Mouse (Mus musculus) C2C12 (cell line): ENCODE measurements at regions not wholly inside any gene's neighbourhood (a gene's known extent, or its start where the extent isn't known, plus 50 kb on each side); places are given as distances from the start of the nearest gene placed in this dataset.

ENCODE experiments used
- H3K27me3 ChIP-seq: one replicate; pipeline ENCODE4 v1.6.1; 2011; ENCODE audit not compliant: control insufficient read depth, insufficient read depth, insufficient read length
- H3K36me3 ChIP-seq: one replicate; pipeline ENCODE4 v1.6.1; 2011; ENCODE audit not compliant: control insufficient read depth, insufficient read depth
- H3K4me3 ChIP-seq: one replicate; pipeline ENCODE4 v1.5.1; 2011; ENCODE audit warnings: mild to moderate bottlenecking, control low read depth; ENCODE audit not compliant: poor library complexity, insufficient read depth, severe bottlenecking
- H3K79me2 ChIP-seq: one replicate; pipeline ENCODE4 v1.6.1; 2011; ENCODE audit not compliant: control insufficient read depth, insufficient read depth
- H3K79me3 ChIP-seq: one replicate; pipeline ENCODE4 v1.6.1; 2011; ENCODE audit warnings: low read depth, control low read depth
- H3ac ChIP-seq: one replicate; pipeline ENCODE3; 2011; ENCODE audit warnings: low read depth; ENCODE audit not compliant: control insufficient read depth, insufficient read length
- CEBPB ChIP-seq: IDR thresholded peaks from one replicate; pipeline ENCODE4 v1.6.1; 2011; ENCODE audit warnings: low read depth, mild to moderate bottlenecking, control low read depth, moderate library complexity
- CTCF ChIP-seq: IDR thresholded peaks from one replicate; pipeline ENCODE4 v1.5.1; 2011; ENCODE audit not compliant: control insufficient read depth, insufficient read depth, insufficient read length
- FOSL1 ChIP-seq: IDR thresholded peaks from one replicate; pipeline ENCODE4 v1.8.0; 2011; ENCODE audit warnings: mild to moderate bottlenecking, low read length; ENCODE audit not compliant: poor library complexity, insufficient read depth, severe bottlenecking
- MAX ChIP-seq: IDR thresholded peaks from one replicate; pipeline ENCODE4 v1.6.1; 2011; ENCODE audit warnings: mild to moderate bottlenecking, control low read depth
- MYOD1 ChIP-seq: IDR thresholded peaks from one replicate; pipeline ENCODE4 v1.6.1; 2011; ENCODE audit warnings: low read depth; ENCODE audit not compliant: control insufficient read depth, insufficient read length
- MYOG ChIP-seq: IDR thresholded peaks from one replicate; pipeline ENCODE4 v1.6.1; 2011; ENCODE audit not compliant: control insufficient read depth, insufficient read length; ENCODE audit errors: extremely low read depth
- USF1 ChIP-seq: IDR thresholded peaks from one replicate; pipeline ENCODE4 v1.6.1; 2011; ENCODE audit warnings: low read depth, mild to moderate bottlenecking, control low read depth, moderate library complexity

GRCm38 (mm10) chr16:66000728-66001273 is 185.7 kb downstream of the Vgll3 start:
- Histone ChIP-seq H3K4me3 (no peak overlapping the region), H3K36me3 (no peaks in the 10 kb centered on the region), H3K79me2 (no peaks in the 10 kb centered on the region), H3K79me3 (no peaks in the 10 kb centered on the region), H3K27me3 (no peaks in the 10 kb centered on the region), H3ac (no peak overlapping the region)
- no peak for TF ChIP-seq CTCF
- TF ChIP-seq USF1, result no peak
- no peak for TF ChIP-seq FOSL1
- no peak for TF ChIP-seq MYOG
- TF ChIP-seq MAX, result no peak
- no peak for TF ChIP-seq MYOD1
- TF ChIP-seq CEBPB, result no peak

DNA sequence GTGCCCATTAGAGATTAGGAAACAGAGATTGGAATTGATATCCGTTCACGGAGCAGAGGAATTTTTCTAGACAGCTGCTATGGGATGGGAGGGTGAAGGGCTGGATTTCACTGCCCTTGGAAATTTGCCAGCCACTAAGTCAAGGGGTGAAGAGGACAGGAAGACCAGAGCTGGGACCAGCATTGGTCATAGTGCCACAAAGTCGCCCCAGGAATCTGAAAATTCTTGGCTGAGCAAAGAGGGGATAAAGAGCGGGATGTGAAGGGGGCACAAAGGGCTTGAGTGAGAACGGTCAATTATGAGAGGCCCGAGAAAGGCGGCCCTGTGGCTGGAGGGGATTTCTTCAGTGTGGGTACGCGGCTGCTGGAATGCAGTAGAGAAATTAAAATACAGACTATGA is 189.6 kb downstream of the Vgll3 start:
- no peak for TF ChIP-seq CEBPB
- TF ChIP-seq MYOD1, result no peak
- TF ChIP-seq CTCF, result no peak
- TF ChIP-seq MAX, result no peak
- Histone ChIP-seq H3ac (no peak overlapping the region), H3K79me3 (no peaks in the 10 kb centered on the region), H3K27me3 (no peaks in the 10 kb centered on the region), H3K79me2 (no peaks in the 10 kb centered on the region), H3K36me3 (no peaks in the 10 kb centered on the region), H3K4me3 (no peak overlapping the region)

- no peak overlapping the region for H3ac ChIP-seq
- no peaks in the 10 kb centered on the region for H3K79me2 ChIP-seq
- H3K36me3 ChIP-seq, result no peaks in the 10 kb centered on the region
- H3K79me3 ChIP-seq, result no peaks in the 10 kb centered on the region
- no peaks in the 10 kb centered on the region for H3K27me3 ChIP-seq
- no peak overlapping the region for H3K4me3 ChIP-seq
- TF ChIP-seq FOSL1 (no peak), CTCF (no peak), MAX (no peak), USF1 (no peak), CEBPB (no peak), MYOG (no peak), MYOD1 (no peak)
Observed at GRCm38 (mm10) chr16:66005954-66006580, 191.0 kb downstream of the Vgll3 start.

DNA sequence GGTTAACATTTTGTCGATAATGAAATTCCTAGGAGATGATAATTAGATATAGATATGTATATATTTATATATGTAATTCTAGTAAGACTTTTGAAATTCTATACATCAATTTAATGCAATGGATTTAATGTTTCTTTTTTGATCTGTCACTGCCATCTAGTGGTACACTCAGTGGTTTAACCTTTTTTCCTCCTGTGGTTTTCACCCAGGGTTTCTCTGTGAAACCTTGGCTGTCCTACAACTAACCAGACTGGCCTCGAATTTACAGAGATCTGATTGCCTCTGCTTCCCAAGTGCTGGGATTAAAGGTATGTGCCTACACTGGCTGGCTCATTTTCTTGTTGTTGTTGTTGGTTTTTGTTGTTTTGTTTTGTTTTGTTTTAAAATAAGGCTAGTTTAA is 198.6 kb downstream of the Vgll3 start:
- no peaks in the 10 kb centered on the region for H3K27me3 ChIP-seq
- H3K79me2 ChIP-seq, result no peaks in the 10 kb centered on the region
- H3K4me3 ChIP-seq, result no peak overlapping the region
- H3K79me3 ChIP-seq, result no peaks in the 10 kb centered on the region
- no peak overlapping the region for H3ac ChIP-seq
- H3K36me3 ChIP-seq, result no peaks in the 10 kb centered on the region
- no peak for TF ChIP-seq USF1

GRCm38 (mm10) chr16:66014861-66015602 is 200.0 kb downstream of the Vgll3 start:
- no peaks in the 10 kb centered on the region for H3K27me3 ChIP-seq

DNA sequence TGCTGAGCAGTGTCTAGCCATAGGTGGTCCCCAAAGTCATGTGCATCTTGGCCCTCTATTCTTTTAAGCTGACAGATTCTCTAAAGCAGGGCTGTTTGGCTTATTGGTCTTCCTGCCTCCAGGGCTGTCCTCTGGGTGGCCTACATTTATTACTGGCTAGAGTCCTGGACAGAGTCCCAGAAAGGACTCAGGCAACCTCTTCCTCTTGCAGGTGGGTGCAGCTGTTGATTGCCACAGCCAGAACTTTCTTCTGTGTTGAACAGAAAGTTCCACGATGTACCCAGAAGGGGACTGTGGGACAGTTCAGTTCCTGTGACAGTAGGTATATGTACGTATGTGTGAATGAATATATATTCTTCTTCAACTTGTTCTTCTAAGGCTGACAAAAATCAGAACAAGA is 202.0 kb downstream of the Vgll3 start:
- H3K27me3 ChIP-seq, result no peaks in the 10 kb centered on the region
- no peaks in the 10 kb centered on the region for H3K79me2 ChIP-seq
- H3ac ChIP-seq, result no peak overlapping the region
- no peaks in the 10 kb centered on the region for H3K36me3 ChIP-seq
- H3K4me3 ChIP-seq, result no peak overlapping the region
- TF ChIP-seq MAX (no peak), MYOD1 (no peak), USF1 (no peak), CTCF (no peak), FOSL1 (no peak), CEBPB (no peak), MYOG (no peak)
- H3K79me3 ChIP-seq, result no peaks in the 10 kb centered on the region

More at GRCm38 (mm10) chr16:66014861-66015602, 200.0 kb downstream of the Vgll3 start:
- Histone ChIP-seq H3ac (no peak overlapping the region), H3K36me3 (no peaks in the 10 kb centered on the region), H3K4me3 (no peak overlapping the region), H3K79me2 (no peaks in the 10 kb centered on the region), H3K79me3 (no peaks in the 10 kb centered on the region)
- no peak for TF ChIP-seq MAX
- no peak for TF ChIP-seq MYOD1
- TF ChIP-seq CEBPB, result no peak
- no peak for TF ChIP-seq MYOG
- TF ChIP-seq FOSL1, result no peak
- TF ChIP-seq CTCF, result no peak
- no peak for TF ChIP-seq USF1
